Mouse (Mus musculus): ENCODE data around the gene Parp4. TPM values are rescaled to one million over a fixed set of nuclear protein-coding genes. Genes with fewer than 3 reads are reported as not detected.

The Parp4 gene
- total and polyA plus RNA-seq, 2 experiments from 2014 or later = 7.3 to 10.1 TPM

- Histone ChIP-seq H3K36me3 (replicated peaks; ENCODE audit: control insufficient read depth, insufficient read depth, low read length) (peaks cover 44% of the 10 kb centered on the region; the same call in 1 of the 2 replicates), H3K27ac (ENCODE audit: low read depth) (no peak overlapping the region)
- 93% methylated on average over 7 of the region's 7 CpGs for WGBS
Measured at GRCm38 (mm10) chr14:56553331-56553730, 22.1 kb upstream of the Parp4 start.

DNA sequence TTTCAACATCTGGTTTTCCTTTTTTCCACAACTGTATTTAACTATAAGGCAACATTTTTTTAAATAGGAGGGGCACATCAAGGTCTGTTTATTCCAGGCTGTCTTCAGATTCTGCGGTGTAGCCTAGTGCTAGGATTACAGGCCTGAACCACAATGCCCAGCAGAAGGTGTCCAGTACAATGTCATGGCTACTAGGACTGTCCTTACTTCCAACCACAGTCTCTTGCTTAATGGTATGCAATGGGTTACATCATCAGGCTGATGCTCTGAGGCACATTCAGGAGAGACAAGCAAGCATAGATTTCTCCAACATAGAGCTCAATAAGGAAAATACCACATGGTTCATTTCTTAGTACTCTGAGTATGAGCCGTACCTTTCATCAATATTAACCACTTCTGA is 20.7 kb upstream of the Parp4 start:
- no peak overlapping the region for H3K9ac ChIP-seq (replicated peaks; ENCODE audit: low read depth, low read length)
- no peaks in the 10 kb centered on the region for H3K27me3 ChIP-seq (ENCODE audit: control insufficient read depth, insufficient read depth, low read length)
- ATAC-seq (ENCODE audit: insufficient read depth, low read depth) (no peak), DNase-seq (ENCODE audit: low spot score) (no peak)
- H3K4me1 ChIP-seq (ENCODE audit: control insufficient read depth, insufficient read depth) = no peaks in the 10 kb centered on the region
- WGBS = 94% methylated on average over 2 of the region's 2 CpGs
- no peak overlapping the region for H3K4me2 ChIP-seq (ENCODE audit: low read depth, low read length)
- H3K9me3 ChIP-seq (replicated peaks; ENCODE audit: control insufficient read depth, low read length) = no peaks in the 10 kb centered on the region
- no peak overlapping the region for H3K27ac ChIP-seq (ENCODE audit: low read depth)
- peaks cover 41% of the 10 kb centered on the region; the same call in 1 of the 2 replicates for H3K36me3 ChIP-seq (replicated peaks; ENCODE audit: control insufficient read depth, insufficient read depth, low read length)
- no peak for TF ChIP-seq EP300 (IDR thresholded peaks at IDR 0.05; ENCODE audit: low read depth)
- TF ChIP-seq CTCF (IDR thresholded peaks at IDR 0.05; ENCODE audit: low read depth) = no peak
- no peak overlapping the region for H3K4me3 ChIP-seq (ENCODE audit: low read depth, low read length)

More at GRCm38 (mm10) chr14:56553331-56553730, 22.1 kb upstream of the Parp4 start:
- Histone ChIP-seq H3K4me1 (ENCODE audit: control insufficient read depth, insufficient read depth) (no peaks in the 10 kb centered on the region), H3K27me3 (ENCODE audit: control insufficient read depth, insufficient read depth, low read length) (no peaks in the 10 kb centered on the region), H3K4me3 (ENCODE audit: low read depth, low read length) (no peak overlapping the region), H3K9me3 (replicated peaks; ENCODE audit: control insufficient read depth, low read length) (no peaks in the 10 kb centered on the region), H3K4me2 (ENCODE audit: low read depth, low read length) (no peak overlapping the region), H3K9ac (replicated peaks; ENCODE audit: low read depth, low read length) (no peak overlapping the region)
- no peak for DNase-seq (ENCODE audit: low spot score)
- TF ChIP-seq EP300 (IDR thresholded peaks at IDR 0.05; ENCODE audit: low read depth) = no peak
- no peak for ATAC-seq (ENCODE audit: insufficient read depth, low read depth)

DNA sequence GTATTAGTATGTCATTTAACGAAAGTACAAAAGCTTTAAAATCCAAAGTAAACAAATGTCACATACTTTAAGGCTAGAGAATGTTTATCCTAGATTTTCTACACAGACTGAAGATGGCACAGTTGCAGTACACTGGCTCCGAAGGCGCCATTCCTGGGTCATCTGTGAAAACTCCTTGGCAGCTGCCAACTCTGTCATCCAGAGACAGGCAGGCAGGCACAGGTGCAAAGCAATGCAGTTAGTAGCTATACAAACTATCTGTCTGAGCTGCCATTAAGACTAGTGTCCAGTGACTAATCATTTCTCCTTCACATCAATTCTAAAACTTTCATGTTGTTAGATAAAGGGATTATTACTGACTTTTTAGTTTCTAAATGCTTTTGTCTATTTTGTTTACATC is 16.3 kb upstream of the Parp4 start:
- no peak for TF ChIP-seq CTCF (IDR thresholded peaks at IDR 0.05; ENCODE audit: low read depth)
- no peak for TF ChIP-seq EP300 (IDR thresholded peaks at IDR 0.05; ENCODE audit: low read depth)
- H3K4me2 ChIP-seq (ENCODE audit: low read depth, low read length) = no peak overlapping the region
- no peaks in the 10 kb centered on the region for H3K27me3 ChIP-seq (ENCODE audit: control insufficient read depth, insufficient read depth, low read length)
- DNase-seq (ENCODE audit: low spot score) (no peak), ATAC-seq (ENCODE audit: insufficient read depth, low read depth) (no peak)
- H3K4me1 ChIP-seq (ENCODE audit: control insufficient read depth, insufficient read depth) = no peaks in the 10 kb centered on the region
- H3K4me3 ChIP-seq (ENCODE audit: low read depth, low read length) = no peak overlapping the region
- peaks cover 18% of the 10 kb centered on the region for H3K36me3 ChIP-seq (replicated peaks; ENCODE audit: control insufficient read depth, insufficient read depth, low read length)
- 84% methylated on average over 3 of the region's 3 CpGs for WGBS
- H3K27ac ChIP-seq (ENCODE audit: low read depth) = no peak overlapping the region
- H3K9me3 ChIP-seq (replicated peaks; ENCODE audit: control insufficient read depth, low read length) = no peaks in the 10 kb centered on the region
- H3K9ac ChIP-seq (replicated peaks; ENCODE audit: low read depth, low read length) = no peak overlapping the region

- peaks cover 15% of the 10 kb centered on the region for H3K36me3 ChIP-seq (replicated peaks; ENCODE audit: control insufficient read depth, insufficient read depth, low read length)
- H3K4me2 ChIP-seq (ENCODE audit: low read depth, low read length) = 0 out of 2 replicates have a peak overlapping the region, but pooled peaks have one; percentile 1
- no peak for ATAC-seq (ENCODE audit: insufficient read depth, low read depth)
- H3K4me1 ChIP-seq (ENCODE audit: control insufficient read depth, insufficient read depth) = no peaks in the 10 kb centered on the region
- no peaks in the 10 kb centered on the region for H3K9me3 ChIP-seq (replicated peaks; ENCODE audit: control insufficient read depth, low read length)
- H3K27ac ChIP-seq (ENCODE audit: low read depth) = no peak overlapping the region
- TF ChIP-seq CTCF (IDR thresholded peaks at IDR 0.05; ENCODE audit: low read depth) = no peak
- TF ChIP-seq EP300 (IDR thresholded peaks at IDR 0.05; ENCODE audit: low read depth) = no peak
- no peak overlapping the region for H3K4me3 ChIP-seq (ENCODE audit: low read depth, low read length)
- H3K27me3 ChIP-seq (ENCODE audit: control insufficient read depth, insufficient read depth, low read length) = no peaks in the 10 kb centered on the region
- DNase-seq (ENCODE audit: low spot score) = no peak
- 59% methylated on average over 7 of the region's 7 CpGs for WGBS
- H3K9ac ChIP-seq (replicated peaks; ENCODE audit: low read depth, low read length) = no peak overlapping the region
Measured at GRCm38 (mm10) chr14:56567476-56567875, 7.9 kb upstream of the Parp4 start.

- Histone ChIP-seq H3K4me3 (ENCODE audit: low read depth, low read length) (no peak overlapping the region), H3K36me3 (replicated peaks; ENCODE audit: control insufficient read depth, insufficient read depth, low read length) (peaks cover 7% of the 10 kb centered on the region; the same call in 1 of the 2 replicates), H3K27me3 (ENCODE audit: control insufficient read depth, insufficient read depth, low read length) (no peaks in the 10 kb centered on the region), H3K4me1 (ENCODE audit: control insufficient read depth, insufficient read depth) (no peaks in the 10 kb centered on the region), H3K9me3 (replicated peaks; ENCODE audit: control insufficient read depth, low read length) (no peaks in the 10 kb centered on the region), H3K9ac (replicated peaks; ENCODE audit: low read depth, low read length) (no peak overlapping the region), H3K4me2 (ENCODE audit: low read depth, low read length) (no peak overlapping the region), H3K27ac (ENCODE audit: low read depth) (no peak overlapping the region)
- ATAC-seq (ENCODE audit: insufficient read depth, low read depth) (no peak), DNase-seq (ENCODE audit: low spot score) (no peak)
- 84% methylated on average over 4 of the region's 4 CpGs for WGBS
- no peak for TF ChIP-seq EP300 (IDR thresholded peaks at IDR 0.05; ENCODE audit: low read depth)
Measured at GRCm38 (mm10) chr14:56569041-56569440, 6.4 kb upstream of the Parp4 start.

Measured in heart, postnatal 0 days (tissue).